Mouse (Mus musculus) liver, postnatal 0 days (tissue): ENCODE measurements around the gene Actb.

Experiments
- CTCF ChIP-seq: sonication (generic); IDR thresholded peaks from 2 replicates; pipeline ENCODE4 v1.5.1; 2016; ENCODE audit warnings: antibody characterized with exemption, low read depth
- EP300 ChIP-seq: IDR thresholded peaks from 2 replicates; pipeline ENCODE4 v1.6.1; 2016; ENCODE audit warnings: antibody characterized with exemption, low read depth, mild to moderate bottlenecking

DNA sequence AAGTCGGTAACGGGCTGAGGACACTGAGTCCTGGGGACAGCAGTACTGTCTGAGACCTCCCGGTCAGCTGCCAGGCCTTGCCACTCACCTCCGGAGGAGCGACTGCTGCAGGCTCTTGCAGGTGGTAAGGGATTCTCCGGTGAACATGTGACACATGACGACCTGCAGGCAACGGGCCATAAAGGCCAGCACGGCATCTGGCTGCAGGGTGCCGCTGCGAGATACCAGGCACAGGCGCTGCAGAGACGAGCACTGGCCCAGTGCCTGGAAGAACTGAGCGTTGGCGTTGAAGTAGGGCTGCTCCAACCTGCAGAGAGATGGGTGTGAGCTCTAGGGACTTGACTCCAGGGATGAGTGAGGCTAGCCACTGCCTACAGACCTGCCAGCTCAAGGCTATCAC lies 28.0 kb downstream of the Actb start:
- TF ChIP-seq CTCF = no peak
- no peak for TF ChIP-seq EP300
